1 mouse cellular context compared by ENCODE assay signal in the genomic region with DNA sequence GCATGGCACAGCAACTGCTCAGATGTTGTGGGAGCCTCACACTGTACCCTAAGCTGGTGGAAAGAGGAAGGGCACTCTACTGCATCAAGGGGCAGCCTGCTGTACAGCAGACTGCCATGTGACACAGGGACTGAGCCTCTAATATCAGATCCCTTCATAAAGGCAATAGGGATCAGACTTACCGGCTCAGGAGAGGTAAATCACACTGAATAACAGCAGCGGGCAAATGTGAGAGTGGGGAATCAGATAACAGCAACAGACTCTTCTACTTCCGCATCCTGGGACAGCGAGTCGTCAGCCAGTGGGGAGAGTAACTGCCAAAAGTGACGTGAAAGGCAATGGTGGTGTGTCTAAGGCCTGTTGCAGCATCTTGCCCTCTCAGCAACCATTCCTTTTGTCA.
TF ChIP-seq lines count a peak whose summit lies in the region.

No protein-coding gene starts in this region.

TF ChIP-seq in MEL, 35 proteins besides CTCF, POLR2A, EP300 and RAD21 (continued from another document):
- TF ChIP-seq TCF12 (IDR thresholded peaks at IDR 0.05; ENCODE audit: low read depth, low read length) (peak; percentile 81), ZC3H11A (IDR thresholded peaks at IDR 0.05; ENCODE audit: low read depth, low read length) (no peak), MEF2A (IDR thresholded peaks at IDR 0.05; ENCODE audit: extremely low read depth, insufficient replicate concordance, low read depth, low read length, poor library complexity, severe bottlenecking) (no peak)
